Mouse (Mus musculus) left cerebral cortex, postnatal 14 days (tissue): Measurements from ENCODE around the gene Slc30a10. TPM values are rescaled to one million over a fixed set of nuclear protein-coding genes. Genes with fewer than 3 reads are reported as not detected.
A peak's percentile ranks its signal among the peaks of the same experiment; 100 is the strongest.

Experiments used
- DNase-seq, 2 experiments: peaks; one replicate each; pipeline ENCODE4 v3.0.0; 2021 to 2022; ENCODE audit warnings: low spot score in 2 of 2, mixed read lengths in 1 of 2
- intact Hi-C: fragments of 180-260 bp; cut with DNase I; formaldehyde crosslinking; loops from one replicate; pipeline ENCODE4 v1.15.1; 2025
- total RNA-seq, 2 experiments: library from RNA; stranded (reverse); gene quantifications; 2 replicates each; pipeline ENCODE4 v1.2.3; 2021

Slc30a10 gene
- total RNA-seq, 2 experiments from 2014 or later = 11.2 to 12.5 TPM

DNA sequence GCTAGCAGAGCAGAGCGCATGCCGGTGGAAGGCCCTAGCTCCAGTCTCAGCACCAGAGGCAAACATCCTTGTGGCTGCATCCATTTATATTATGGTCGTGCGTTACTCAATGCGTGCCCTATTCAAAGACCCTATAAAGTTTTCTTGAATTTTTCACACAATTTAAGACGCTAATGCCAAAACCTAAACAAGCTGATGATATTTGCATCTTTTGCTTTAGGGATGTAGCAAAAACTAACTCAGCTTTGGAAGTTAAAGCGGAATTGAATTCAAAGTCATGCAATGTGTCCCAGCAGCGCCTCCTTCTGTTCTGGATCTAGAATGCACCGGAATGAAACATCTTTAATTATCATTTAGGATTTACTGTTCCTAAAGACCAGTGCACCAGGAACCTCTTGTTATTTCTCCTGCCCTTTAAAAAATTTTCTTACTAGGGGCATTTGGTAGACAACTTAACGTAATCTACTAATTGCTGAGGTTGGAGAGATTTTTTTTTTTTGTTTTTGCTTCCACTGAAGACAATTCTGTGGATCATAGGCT is 47.2 kb downstream of the Slc30a10 start:
- intact Hi-C loops = loop anchor here (5.0 kb wide), 2 partner anchors 65 to 80 kb away; no protein-coding TSS in a partner anchor
- DNase-seq = peak; percentile 77 to 81

GRCm38 (mm10) chr1:185502550-185502949 is 47.9 kb downstream of the Slc30a10 start:
- no peak for DNase-seq
- intact Hi-C loops = loop anchor here (5.0 kb wide), 2 partner anchors 65 to 80 kb away; no protein-coding TSS in a partner anchor

DNA sequence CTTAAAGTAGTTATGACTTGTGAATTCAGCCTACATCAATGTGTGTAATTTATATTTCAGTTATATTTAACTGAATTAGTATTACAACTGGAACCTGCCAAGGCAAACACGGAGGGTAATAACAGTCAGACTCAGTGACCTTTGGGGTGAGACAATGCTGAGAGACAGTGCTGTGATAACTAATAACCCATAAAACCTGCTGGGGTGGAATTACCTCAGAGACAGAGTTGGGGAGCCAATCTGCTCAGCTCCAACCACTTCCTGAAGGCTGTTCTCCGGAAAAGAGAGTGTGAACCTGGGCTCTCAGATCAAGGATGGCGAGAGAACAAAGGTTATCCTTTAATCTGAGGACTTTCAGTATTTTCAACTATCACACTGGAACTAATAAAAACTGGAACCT is 54.4 kb downstream of the Slc30a10 start:
- intact Hi-C loops = no loop called here
- no peak for DNase-seq

DNA sequence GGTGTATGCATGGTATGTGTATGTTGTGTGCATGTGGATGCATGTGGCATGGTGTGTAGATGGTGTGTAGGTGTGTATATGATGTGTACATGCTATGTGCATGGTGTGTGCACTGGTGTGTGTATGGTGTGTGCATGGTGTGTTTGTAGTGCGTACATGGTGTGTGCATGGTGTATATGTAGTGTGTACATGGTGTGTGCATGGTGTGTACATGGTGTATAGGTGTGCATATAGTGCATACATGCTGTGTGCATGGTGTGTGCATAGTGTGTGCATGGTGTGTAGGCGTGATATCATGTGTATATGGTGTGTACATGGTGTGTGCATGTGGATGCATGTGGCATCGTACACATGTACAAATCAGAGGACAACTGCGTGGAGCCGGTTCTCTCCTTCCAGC is 56.7 kb downstream of the Slc30a10 start:
- no peak for DNase-seq
- intact Hi-C loops = no loop called here

DNA sequence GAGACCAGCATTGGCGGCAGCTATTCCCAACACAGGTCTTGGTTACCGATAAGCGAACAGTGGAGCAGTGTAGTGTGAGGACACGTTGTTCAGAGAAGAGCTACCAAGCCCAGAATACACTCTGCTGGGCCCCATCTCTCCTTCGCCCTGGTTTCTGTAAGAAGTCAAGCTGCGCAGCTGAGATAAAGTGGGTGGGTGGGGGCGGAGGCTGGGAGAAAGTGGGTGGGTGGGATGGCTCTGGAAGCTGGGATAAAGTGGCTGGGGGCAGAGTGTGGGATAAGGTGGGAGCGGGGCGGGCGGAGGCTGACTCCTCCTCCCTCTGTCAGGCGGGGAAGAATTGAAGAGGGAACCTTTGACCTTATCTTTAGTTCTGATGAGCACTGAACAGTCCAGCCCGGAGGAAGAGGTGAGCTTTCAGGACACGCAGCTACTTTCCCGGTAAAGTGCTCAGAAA is 60.9 kb downstream of the Slc30a10 start:
- no peak for DNase-seq
- intact Hi-C loops = no loop called here

DNA sequence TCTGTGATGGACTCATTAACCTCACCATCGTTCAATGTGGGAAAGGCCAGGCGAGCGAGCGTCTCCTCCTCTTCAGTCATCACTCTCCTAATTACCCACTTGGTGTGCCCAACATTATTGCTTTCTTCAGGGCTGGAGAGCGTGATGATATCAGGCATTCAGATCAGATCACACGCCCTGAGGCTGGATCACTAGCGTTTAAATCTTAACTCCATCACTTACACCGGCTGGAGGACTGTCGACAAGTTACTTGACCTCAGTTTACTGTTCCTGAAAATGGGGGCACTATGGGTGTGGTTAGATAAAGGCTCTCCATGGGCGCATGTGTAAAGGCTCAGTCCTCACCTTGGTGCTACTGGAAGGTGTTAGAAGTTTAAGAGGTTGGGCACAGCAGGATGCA is 61.4 kb downstream of the Slc30a10 start:
- intact Hi-C loops = no loop called here
- DNase-seq = no peak

- peak; percentile 73 to 75 for DNase-seq
- intact Hi-C loops = no loop called here
Observed at GRCm38 (mm10) chr1:185517566-185517965, 62.9 kb downstream of the Slc30a10 start.

Other genes with a start within 250 kb of the Slc30a10 start
- 10 to 100 TPM; 32.8 to 33.2 TPM for gene Iars2, start 125.5 kb upstream of the Slc30a10 start, total RNA-seq
- gene Bpnt1, start 122.7 kb upstream of the Slc30a10 start, total RNA-seq = 10 to 100 TPM; 77.2 to 80.1 TPM
- gene Eprs, start 91.8 kb upstream of the Slc30a10 start, total RNA-seq = 10 to 100 TPM; 77.4 to 81.2 TPM